Mouse (Mus musculus) erythroblast, embryonic 14.5 days (primary cell): Measurements from ENCODE around the gene Kcnn4.

Experiments
- GATA1 ChIP-seq: IDR thresholded peaks from 2 replicates; pipeline ENCODE4 v1.6.1; 2012; ENCODE audit warnings: low read length, inconsistent platforms, mixed read lengths
- TAL1 ChIP-seq: IDR thresholded peaks from 3 replicates; pipeline ENCODE4 v1.6.1; 2012; ENCODE audit warnings: low read length, inconsistent platforms, mixed read lengths

DNA sequence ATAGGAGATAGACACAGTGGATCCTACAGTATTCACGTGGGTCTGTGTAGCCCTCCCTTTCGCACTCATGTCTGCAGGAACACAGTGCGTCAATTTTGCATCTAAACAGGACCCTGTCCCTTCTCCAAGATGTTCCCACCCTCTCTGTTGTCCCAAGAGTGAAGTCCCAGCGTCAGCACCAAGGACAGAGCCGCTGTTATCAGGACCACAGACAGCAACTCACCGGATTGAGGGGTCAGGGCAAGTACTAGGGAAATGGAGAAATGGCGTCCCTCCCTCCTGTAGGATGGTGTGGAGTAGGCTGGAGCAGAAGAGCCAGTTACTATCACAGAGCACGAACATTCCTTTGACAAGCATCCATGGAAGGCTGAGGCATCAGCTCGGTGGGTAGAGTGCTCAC is 10.8 kb upstream of the Kcnn4 start:
- no peak for TF ChIP-seq TAL1
- no peak for TF ChIP-seq GATA1
